Mouse (Mus musculus): ENCODE measurements around the gene Pik3c2g.

Gene Pik3c2g

DNA sequence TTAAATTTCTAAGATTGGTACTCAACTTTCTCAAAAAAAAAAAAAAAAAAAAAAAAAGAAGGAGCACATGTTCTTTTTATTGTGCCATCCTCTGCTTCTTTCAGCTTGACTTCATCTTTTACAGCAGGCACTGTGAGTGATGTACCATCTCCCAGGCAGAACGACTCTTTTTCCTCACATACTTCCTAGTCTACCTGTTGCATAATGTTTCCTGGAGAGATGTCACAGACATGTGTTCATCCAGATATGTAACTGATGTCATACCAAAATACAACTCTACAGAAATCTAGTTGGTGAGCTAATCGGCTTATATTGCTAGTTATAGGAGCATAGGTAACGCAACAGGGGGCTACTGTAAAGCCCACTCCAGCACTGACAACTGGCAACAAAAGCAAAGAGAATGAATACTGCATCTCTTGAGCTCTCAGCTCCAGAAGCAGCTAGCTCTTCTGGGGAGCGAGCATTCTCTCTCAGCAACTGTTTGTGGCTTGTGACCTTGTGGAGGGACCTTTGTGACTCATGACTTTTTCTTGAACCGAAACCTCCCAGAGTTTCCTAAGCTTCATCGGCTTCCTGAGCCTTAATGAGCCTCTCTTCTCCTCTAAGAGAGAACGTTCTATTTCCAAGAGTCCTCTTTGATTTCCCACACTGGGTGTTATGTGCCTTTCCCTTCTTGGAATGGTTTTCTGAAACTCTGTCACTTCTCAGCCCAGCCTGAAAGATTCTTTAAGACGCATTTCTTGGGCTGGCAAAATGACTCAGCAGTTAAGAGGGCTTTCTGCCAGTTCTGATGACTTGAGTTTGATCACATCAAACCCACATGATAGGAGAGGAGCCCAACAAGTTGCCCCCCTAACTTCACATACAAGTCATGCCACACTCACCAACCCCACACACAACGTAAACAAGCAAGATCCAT, 148.9 kb downstream of the Pik3c2g start:
- no peak for DNase-seq (ENCODE audit: low read depth, low spot score)

- no peak for DNase-seq (ENCODE audit: low read depth, low spot score)
Observed at GRCm38 (mm10) chr6:139738350-139738749, 151.3 kb downstream of the Pik3c2g start.

GRCm38 (mm10) chr6:139742693-139743432, 155.8 kb downstream of the Pik3c2g start:
- no peak for DNase-seq (ENCODE audit: low read depth, low spot score)

- DNase-seq (ENCODE audit: low read depth, low spot score) = no peak
Observed at GRCm38 (mm10) chr6:139746758-139747479, 159.9 kb downstream of the Pik3c2g start.

- DNase-seq (ENCODE audit: low read depth, low spot score) = no peak
Observed at GRCm38 (mm10) chr6:139748091-139748771, 161.2 kb downstream of the Pik3c2g start.

DNA sequence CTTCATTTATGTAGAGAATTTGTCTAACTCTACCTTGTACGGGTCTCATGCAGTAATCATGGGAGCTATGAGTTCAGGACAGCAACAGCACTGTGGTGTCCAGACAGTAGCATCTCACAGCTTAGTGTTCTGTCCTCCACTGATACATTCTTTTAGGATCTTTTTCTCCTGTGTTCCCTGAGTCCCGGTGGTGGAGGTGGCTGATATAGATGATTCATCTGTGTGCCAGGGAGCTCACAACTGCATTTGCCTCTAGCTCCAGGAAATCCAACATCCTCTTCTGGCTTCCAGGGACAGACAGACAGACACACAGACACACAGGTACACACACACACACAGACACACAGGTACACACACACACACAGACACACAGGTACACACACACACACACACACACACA, 163.6 kb downstream of the Pik3c2g start:
- no peak for DNase-seq (ENCODE audit: low read depth, low spot score)

GRCm38 (mm10) chr6:139751022-139751421, 164.0 kb downstream of the Pik3c2g start:
- DNase-seq (ENCODE audit: low read depth, low spot score) = no peak

DNA sequence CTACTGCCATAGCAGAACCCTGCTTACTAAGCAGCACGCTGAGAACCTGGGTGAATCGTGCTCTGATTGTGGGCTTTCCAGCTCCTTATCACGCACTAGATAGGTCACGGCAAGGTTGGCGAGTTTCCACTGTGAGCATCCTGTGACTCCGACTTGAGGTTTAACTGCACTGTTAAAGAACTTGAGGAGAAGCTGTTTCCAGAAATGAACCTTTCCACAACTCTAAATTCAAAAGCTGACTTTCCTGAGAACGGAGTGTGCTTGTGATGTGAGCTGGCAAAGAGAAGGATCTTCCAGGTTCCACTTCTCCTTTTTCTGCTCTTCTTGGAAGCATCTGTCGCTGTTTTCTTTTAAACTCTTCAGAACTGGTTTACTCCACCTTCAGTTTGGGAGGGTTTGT, 170.9 kb downstream of the Pik3c2g start:
- no peak for DNase-seq (ENCODE audit: low read depth, low spot score)

DNA sequence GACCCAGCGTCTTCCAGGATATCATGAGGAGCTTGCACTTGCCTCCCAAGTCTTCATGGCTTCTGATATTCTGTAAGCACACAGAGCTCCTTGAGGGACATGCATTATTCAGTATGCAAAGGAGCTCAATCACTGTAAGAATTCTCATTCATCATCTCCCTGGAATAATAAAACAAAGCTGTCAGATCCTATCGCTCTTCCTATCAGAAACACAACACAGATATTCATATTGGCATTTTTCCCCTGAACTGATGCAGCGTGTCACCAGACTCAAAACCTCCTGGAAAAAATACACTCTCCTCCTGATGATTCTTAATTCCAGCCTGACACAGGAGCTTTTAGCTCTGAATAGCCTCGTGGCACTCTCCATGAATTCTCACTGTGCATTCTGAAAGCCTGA, 174.0 kb downstream of the Pik3c2g start:
- DNase-seq (ENCODE audit: low read depth, low spot score) = no peak

- no peak for DNase-seq (ENCODE audit: low read depth, low spot score)
Observed at GRCm38 (mm10) chr6:139764398-139764797, 177.4 kb downstream of the Pik3c2g start.

- no peak for DNase-seq (ENCODE audit: low read depth, low spot score)
Observed at GRCm38 (mm10) chr6:139769744-139770473, 182.9 kb downstream of the Pik3c2g start.

DNA sequence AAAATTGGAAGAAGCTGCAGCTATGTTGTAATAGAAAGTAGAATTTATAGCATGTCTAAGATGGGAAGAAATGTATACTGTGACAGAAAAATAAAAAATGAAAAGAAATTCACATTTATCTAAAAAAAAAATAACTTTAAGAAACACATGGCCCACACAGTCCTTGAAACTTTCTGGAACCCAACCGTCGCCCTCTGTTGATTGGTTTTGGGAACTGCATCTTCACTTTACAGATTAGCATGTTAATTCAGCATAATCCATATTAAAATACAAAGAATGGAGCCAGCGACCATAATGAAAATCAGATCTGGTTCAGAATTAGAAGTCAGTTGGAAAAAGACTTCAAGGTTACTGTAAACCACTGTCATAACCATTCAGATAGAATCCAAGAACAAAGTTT, 183.5 kb downstream of the Pik3c2g start:
- no peak for DNase-seq (ENCODE audit: low read depth, low spot score)

- no peak for DNase-seq (ENCODE audit: low read depth, low spot score)
Observed at GRCm38 (mm10) chr6:139777576-139778282, 190.7 kb downstream of the Pik3c2g start.

- no peak for DNase-seq (ENCODE audit: low read depth, low spot score)
Observed at GRCm38 (mm10) chr6:139780028-139780427, 193.0 kb downstream of the Pik3c2g start.

GRCm38 (mm10) chr6:139789479-139789878, 202.5 kb downstream of the Pik3c2g start:
- no peak for DNase-seq (ENCODE audit: low read depth, low spot score)

- no peak for DNase-seq (ENCODE audit: low read depth, low spot score)
Observed at GRCm38 (mm10) chr6:139799541-139800226, 212.7 kb downstream of the Pik3c2g start.

DNA sequence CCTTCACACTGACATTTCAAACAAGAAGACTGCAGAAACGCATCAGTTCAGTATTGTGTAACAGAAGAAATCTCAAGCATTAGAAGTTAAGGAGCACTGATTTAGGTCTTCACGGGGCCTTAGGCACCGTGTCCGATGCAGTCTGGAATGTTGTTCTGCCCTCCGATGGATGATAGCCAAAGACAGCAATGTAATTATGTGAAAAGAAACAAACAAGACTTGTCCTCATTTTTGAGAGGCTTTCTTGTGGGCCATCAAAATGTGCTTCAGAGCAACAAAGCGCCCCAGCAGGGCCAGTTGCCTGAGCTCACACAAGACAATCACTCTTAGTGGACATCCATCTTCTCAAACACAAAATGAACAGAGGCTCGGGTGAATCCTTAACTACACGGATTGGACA, 234.9 kb downstream of the Pik3c2g start:
- DNase-seq (ENCODE audit: low read depth, low spot score) = no peak

- no peak for DNase-seq (ENCODE audit: low read depth, low spot score)
Observed at GRCm38 (mm10) chr6:139838239-139838638, 251.2 kb downstream of the Pik3c2g start.

GRCm38 (mm10) chr6:139838713-139839112, 251.7 kb downstream of the Pik3c2g start:
- no peak for DNase-seq (ENCODE audit: low read depth, low spot score)

GRCm38 (mm10) chr6:139839907-139840306, 252.9 kb downstream of the Pik3c2g start:
- DNase-seq (ENCODE audit: low read depth, low spot score) = no peak
